Mouse (Mus musculus) heart, postnatal 0 days (tissue): ENCODE data around the gene Ddo.

Experiments
- CTCF ChIP-seq: IDR thresholded peaks from 2 replicates; pipeline ENCODE4 v1.5.1; 2016; ENCODE audit warnings: antibody characterized with exemption, control low read depth, low read depth
- EP300 ChIP-seq: IDR thresholded peaks from 2 replicates; pipeline ENCODE4 v1.6.1; 2016; ENCODE audit warnings: antibody characterized with exemption, low read depth

DNA sequence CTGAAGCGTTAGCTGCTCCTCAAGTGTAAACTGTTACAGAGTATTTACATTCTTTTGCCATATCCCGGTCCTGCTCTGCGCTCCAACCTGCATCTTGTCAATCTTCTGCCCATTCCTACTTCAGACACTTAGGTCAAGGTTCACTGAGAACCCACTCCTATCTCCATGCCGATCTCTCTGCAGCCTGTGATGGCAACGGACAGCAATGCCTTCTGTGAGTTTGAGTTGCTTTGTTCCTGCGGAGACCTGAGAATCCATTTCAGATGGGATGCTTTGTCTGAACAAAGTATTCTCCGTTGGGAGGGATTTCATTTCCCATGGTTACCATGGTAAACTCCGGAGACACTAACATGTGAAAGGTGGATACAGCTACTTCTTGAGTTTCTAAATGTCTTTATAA lies 55.8 kb downstream of the Ddo start:
- TF ChIP-seq CTCF: no peak
- no peak for TF ChIP-seq EP300
